Mouse (Mus musculus) liver, adult 2 months (tissue): ENCODE data around the gene Meis2. TPM values are rescaled to one million over a fixed set of nuclear protein-coding genes. Genes with fewer than 3 reads are reported as not detected.
A peak's percentile ranks its signal among the peaks of the same experiment; 100 is the strongest.

Experiments
- DNase-seq: peaks from one replicate; pipeline ENCODE4 v3.0.0-alpha.2; 2011; ENCODE audit warnings: low read depth, low spot score; ENCODE audit errors: extremely low read depth
- H3K27ac ChIP-seq: fragments of 200-500 bp; replicated peaks from 2 replicates; pipeline ENCODE4 v1.5.1; 2012; ENCODE audit warnings: low read depth, mild to moderate bottlenecking, control low read depth, inconsistent platforms, low read length; ENCODE audit not compliant: insufficient read depth
- H3K27me3 ChIP-seq: fragments of 200-500 bp; 2 replicates; pipeline ENCODE4 v1.6.1; 2012; ENCODE audit warnings: mild to moderate bottlenecking, moderate library complexity, low read length, inconsistent platforms; ENCODE audit not compliant: control insufficient read depth, insufficient read depth
- H3K36me3 ChIP-seq: fragments of 200-500 bp; 2 replicates; pipeline ENCODE4 v1.6.1; 2012; ENCODE audit warnings: low read length, inconsistent platforms; ENCODE audit not compliant: control insufficient read depth, insufficient read depth
- H3K4me1 ChIP-seq: fragments of 200-500 bp; 2 replicates; pipeline ENCODE4 v1.6.1; 2011; ENCODE audit warnings: low read length; ENCODE audit not compliant: control insufficient read depth, insufficient read depth
- H3K4me3 ChIP-seq: fragments of 200-500 bp; 2 replicates; pipeline ENCODE4 v1.5.1; 2011; ENCODE audit warnings: low read depth, mild to moderate bottlenecking, control low read depth, low read length, moderate library complexity; ENCODE audit not compliant: insufficient read depth
- H3K79me2 ChIP-seq: fragments of 200-500 bp; 2 replicates; pipeline ENCODE4 v1.6.1; 2012; ENCODE audit warnings: inconsistent platforms, mild to moderate bottlenecking, low read length, moderate library complexity; ENCODE audit not compliant: control insufficient read depth, insufficient read depth
- H3K9ac ChIP-seq: fragments of 200-500 bp; 2 replicates; pipeline ENCODE4 v1.6.1; 2012; ENCODE audit warnings: low read depth, mild to moderate bottlenecking, control low read depth, inconsistent platforms, low read length
- CTCF ChIP-seq: fragments of 200-500 bp; IDR thresholded peaks from 2 replicates; pipeline ENCODE4 v1.5.1; 2011; ENCODE audit warnings: low read depth, low read length, control low read depth
- POLR2A ChIP-seq: fragments of 200-500 bp; IDR thresholded peaks from 2 replicates; pipeline ENCODE4 v1.6.1; 2011; ENCODE audit warnings: low read length, control low read depth; ENCODE audit not compliant: insufficient read depth; ENCODE audit errors: extremely low read depth
- WGBS: fragments of 180-500 bp; shearing (Covaris S2); methylation state at CpG from one replicate; pipeline ENCODE4 v1.1.7; 2018; 5-methylcytosine and 5-hydroxymethylcytosine counted together
- polyA plus RNA-seq: library from polyadenylated mRNA; depleted of rRNA; stranded (reverse); fragments of >200 nt; gene quantifications from 2 replicates; pipeline ENCODE4 v1.2.3, GENCODE M21; 2012
- total RNA-seq: library from RNA; depleted of rRNA; stranded (reverse); fragments of >200 nt; gene quantifications from 2 replicates; pipeline ENCODE4 v1.2.3, GENCODE M21; 2014

The Meis2 gene
- total and polyA plus RNA-seq, 2 experiments: 2.2 to 4.5 TPM

DNA sequence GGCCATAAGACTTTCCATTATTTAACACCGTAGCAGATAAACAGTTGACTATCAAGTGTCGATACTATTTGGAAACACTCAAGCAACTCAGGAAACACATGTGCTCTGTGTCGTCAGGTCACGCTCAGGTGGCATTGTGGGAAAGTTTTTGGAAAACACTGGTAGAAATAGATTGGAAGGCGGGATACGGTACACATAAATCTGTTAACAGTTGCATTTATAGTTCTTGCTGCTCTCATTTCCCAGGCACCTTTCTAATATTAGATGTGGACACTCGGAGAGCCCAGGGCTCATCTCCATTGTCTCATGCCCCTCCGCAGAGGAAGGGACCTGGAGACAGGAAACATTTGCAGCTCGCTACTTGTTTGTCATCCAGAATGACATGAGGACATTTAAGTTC is 128.9 kb downstream of the Meis2 start:
- 70% methylated on average over 9 of the region's 9 CpGs for WGBS
- TF ChIP-seq POLR2A (no peak), CTCF (no peak)
- no peak overlapping the region for H3K27ac ChIP-seq
- H3K79me2 ChIP-seq: no peaks in the 10 kb centered on the region; the same call in 1 of the 2 replicates
- DNase-seq: no peak
- H3K4me3 ChIP-seq: no peak overlapping the region
- no peak overlapping the region for H3K9ac ChIP-seq
- H3K27me3 ChIP-seq: no peaks in the 10 kb centered on the region
- H3K36me3 ChIP-seq: no peaks in the 10 kb centered on the region
- H3K4me1 ChIP-seq: peaks cover 3% of the 10 kb centered on the region; the same call in 1 of the 2 replicates

DNA sequence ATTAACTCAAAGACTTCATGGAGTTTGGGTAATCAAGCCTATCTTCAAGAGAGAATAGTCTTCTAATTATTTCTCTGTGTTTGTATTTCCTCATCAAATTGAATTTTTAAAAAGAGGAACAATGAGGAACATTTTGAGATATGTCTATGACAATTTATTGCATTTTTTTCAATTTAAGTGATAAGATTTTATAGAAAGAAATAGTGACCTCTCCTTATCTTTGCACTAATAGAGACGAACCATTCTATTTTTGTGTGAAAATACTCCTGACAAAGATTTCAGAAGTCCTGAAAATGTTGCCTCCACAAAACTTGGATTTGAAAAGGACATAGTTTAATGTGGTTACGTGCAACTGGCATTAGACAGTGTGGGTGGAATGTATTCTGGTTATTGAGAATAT is 131.3 kb downstream of the Meis2 start:
- 74% methylated on average over 2 of the region's 2 CpGs for WGBS
- no peak overlapping the region for H3K9ac ChIP-seq

GRCm38 (mm10) chr2:115933259-115933658 is 132.4 kb downstream of the Meis2 start:
- Histone ChIP-seq H3K79me2 (no peaks in the 10 kb centered on the region; the same call in 1 of the 2 replicates), H3K27me3 (no peaks in the 10 kb centered on the region), H3K4me3 (no peak overlapping the region), H3K9ac (no peak overlapping the region), H3K27ac (no peak overlapping the region), H3K36me3 (no peaks in the 10 kb centered on the region), H3K4me1 (peaks cover 3% of the 10 kb centered on the region; the same call in 1 of the 2 replicates)
- no peak for TF ChIP-seq POLR2A
- no peak for TF ChIP-seq CTCF
- peak; percentile 90 for DNase-seq
- 4% methylated on average over 2 of the region's 2 CpGs for WGBS

More for the DNA sequence above, 131.3 kb downstream of the Meis2 start:
- DNase-seq: no peak
- TF ChIP-seq CTCF (no peak), POLR2A (no peak)
- Histone ChIP-seq H3K27me3 (no peaks in the 10 kb centered on the region), H3K27ac (no peak overlapping the region), H3K36me3 (no peaks in the 10 kb centered on the region), H3K79me2 (no peaks in the 10 kb centered on the region; the same call in 1 of the 2 replicates), H3K4me3 (no peak overlapping the region), H3K4me1 (peaks cover 3% of the 10 kb centered on the region; the same call in 1 of the 2 replicates)

DNA sequence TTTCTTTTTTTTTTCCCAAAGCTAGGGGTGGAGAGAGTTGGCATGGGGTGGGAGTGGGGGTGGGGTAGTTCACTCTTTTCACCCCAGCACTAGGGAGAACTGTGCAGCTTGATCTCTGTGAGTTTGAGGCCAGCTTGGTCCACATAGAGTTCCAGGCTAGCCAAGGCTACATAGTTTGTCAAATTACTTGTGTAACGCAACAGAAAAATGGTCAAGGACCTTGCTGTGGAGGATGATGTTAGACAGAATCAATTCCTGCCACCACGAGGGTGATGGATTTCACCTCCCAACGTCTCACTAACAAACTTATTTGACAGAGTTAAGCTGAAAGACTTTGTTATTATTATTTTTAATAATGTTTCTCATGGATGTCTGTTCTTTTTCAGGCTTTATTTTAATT is 139.9 kb downstream of the Meis2 start:
- whole genome bisulfite sequencing: 87% methylated on average over 3 of the region's 3 CpGs
- H3K27me3 ChIP-seq: no peaks in the 10 kb centered on the region
- H3K27ac ChIP-seq: no peak overlapping the region
- no peak overlapping the region for H3K9ac ChIP-seq
- H3K4me3 ChIP-seq: no peak overlapping the region
- no peak for TF ChIP-seq POLR2A
- no peak for TF ChIP-seq CTCF
- no peaks in the 10 kb centered on the region for H3K4me1 ChIP-seq
- no peak for DNase-seq
- H3K36me3 ChIP-seq: no peaks in the 10 kb centered on the region
- H3K79me2 ChIP-seq: no peaks in the 10 kb centered on the region

DNA sequence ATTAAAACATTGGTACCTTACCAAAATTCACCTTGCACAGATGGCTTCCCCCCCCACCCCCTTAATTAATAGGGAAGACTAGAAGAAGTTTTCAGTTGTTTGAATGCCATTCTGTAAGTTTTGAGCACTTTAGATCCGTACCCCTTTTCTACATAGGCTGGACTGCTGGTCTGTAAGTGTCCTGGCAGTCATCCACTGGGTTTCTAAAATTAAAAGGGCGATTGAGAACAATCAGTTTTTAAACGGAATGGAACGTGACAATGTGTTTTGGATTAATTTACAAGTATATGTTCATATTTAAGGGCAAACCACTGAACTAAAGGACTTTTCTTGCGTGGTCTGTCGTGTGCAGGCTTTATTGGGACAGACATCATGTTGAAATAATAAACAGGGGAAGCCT is 141.2 kb downstream of the Meis2 start:
- Histone ChIP-seq H3K4me1 (no peaks in the 10 kb centered on the region), H3K79me2 (no peaks in the 10 kb centered on the region), H3K9ac (no peak overlapping the region), H3K27ac (no peak overlapping the region), H3K27me3 (no peaks in the 10 kb centered on the region), H3K36me3 (no peaks in the 10 kb centered on the region), H3K4me3 (no peak overlapping the region)
- no peak for DNase-seq
- TF ChIP-seq POLR2A (no peak), CTCF (no peak)
- WGBS: 68% methylated on average over 6 of the region's 6 CpGs

DNA sequence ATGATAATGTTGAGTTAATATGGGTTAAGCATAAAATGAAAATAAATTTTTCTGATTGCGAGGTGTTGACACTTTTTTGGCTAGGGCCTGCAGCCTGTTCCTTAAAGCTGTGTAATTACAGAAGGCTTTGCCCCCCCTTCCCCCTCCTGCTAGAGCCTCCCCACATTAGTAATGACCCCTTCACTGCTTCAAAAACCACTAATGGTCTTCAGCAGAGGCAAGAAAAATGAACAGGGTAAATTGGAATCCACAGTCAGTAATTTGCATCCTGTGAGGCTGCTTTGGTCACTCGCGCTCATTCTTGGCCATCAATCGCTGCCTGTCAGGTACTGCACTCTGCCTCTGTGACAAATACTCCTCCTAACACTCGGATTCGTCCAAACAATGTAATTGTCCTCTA is 142.4 kb downstream of the Meis2 start:
- DNase-seq: no peak
- Histone ChIP-seq H3K4me1 (no peaks in the 10 kb centered on the region), H3K79me2 (no peaks in the 10 kb centered on the region), H3K27ac (no peak overlapping the region), H3K27me3 (no peaks in the 10 kb centered on the region), H3K4me3 (no peak overlapping the region), H3K9ac (no peak overlapping the region), H3K36me3 (no peaks in the 10 kb centered on the region)
- 70% methylated on average over 6 of the region's 6 CpGs for WGBS
- TF ChIP-seq POLR2A (no peak), CTCF (no peak)
